Mouse (Mus musculus) bone marrow macrophage, adult 2 months (primary cell): ENCODE data around the gene Gm42417. TPM values are rescaled to one million over a fixed set of nuclear protein-coding genes. Genes with fewer than 3 reads are reported as not detected.

ENCODE experiments used
- H3K27ac ChIP-seq: 2 replicates; pipeline ENCODE4 v1.5.1; 2012; ENCODE audit warnings: low read depth, low read length; ENCODE audit not compliant: insufficient read depth
- H3K4me1 ChIP-seq: 2 replicates; pipeline ENCODE4 v1.6.1; 2012; ENCODE audit warnings: low read length; ENCODE audit not compliant: control insufficient read depth, insufficient read depth
- H3K4me3 ChIP-seq: 2 replicates; pipeline ENCODE4 v1.5.1; 2012; ENCODE audit warnings: mild to moderate bottlenecking, low read length, moderate library complexity; ENCODE audit not compliant: insufficient read depth
- CTCF ChIP-seq: IDR thresholded peaks from 2 replicates; pipeline ENCODE4 v1.5.1; 2012; ENCODE audit warnings: low read depth, mild to moderate bottlenecking, low read length, moderate library complexity
- POLR2A ChIP-seq: IDR thresholded peaks from 2 replicates; pipeline ENCODE4 v1.6.1; 2012; ENCODE audit warnings: mild to moderate bottlenecking, low read depth, low read length, borderline replicate concordance
- polyA plus RNA-seq: library from polyadenylated mRNA; stranded (reverse); fragments of >200 nt; gene quantifications from 2 replicates; pipeline ENCODE4 v1.2.4, GENCODE M21; 2012; ENCODE audit not compliant: missing spikeins, insufficient read depth, insufficient read length

Gene Gm42417
- polyA plus RNA-seq, 1 experiment: 3.5 TPM

- H3K4me1 ChIP-seq: 0 out of 2 replicates have a peak, but pooled peaks cover 4% of the 10 kb centered on the region
- no peak overlapping the region for H3K27ac ChIP-seq
- TF ChIP-seq POLR2A: no peak
- TF ChIP-seq CTCF: no peak
- no peak overlapping the region for H3K4me3 ChIP-seq
Measured at GRCm38 (mm10) chr1:36526903-36527302, 12.3 kb downstream of the Gm42417 start.

- no peak for TF ChIP-seq CTCF
- TF ChIP-seq POLR2A: no peak
- Histone ChIP-seq H3K27ac (no peak overlapping the region), H3K4me3 (no peak overlapping the region), H3K4me1 (0 out of 2 replicates have a peak, but pooled peaks cover 4% of the 10 kb centered on the region)
Measured at GRCm38 (mm10) chr1:36525774-36526173, 13.5 kb downstream of the Gm42417 start.

GRCm38 (mm10) chr1:36524058-36524457 lies 15.2 kb downstream of the Gm42417 start:
- TF ChIP-seq CTCF: no peak
- Histone ChIP-seq H3K27ac (no peak overlapping the region), H3K4me1 (0 out of 2 replicates have a peak, but pooled peaks cover 4% of the 10 kb centered on the region), H3K4me3 (no peak overlapping the region)

- no peak overlapping the region for H3K27ac ChIP-seq
- H3K4me1 ChIP-seq: peaks cover 4% of the 10 kb centered on the region; the same call in 1 of the 2 replicates
- H3K4me3 ChIP-seq: no peak overlapping the region
- no peak for TF ChIP-seq POLR2A
- no peak for TF ChIP-seq CTCF
Measured at GRCm38 (mm10) chr1:36523332-36524013, 15.8 kb downstream of the Gm42417 start.

- Histone ChIP-seq H3K4me3 (no peak overlapping the region), H3K4me1 (peaks cover 2% of the 10 kb centered on the region; the same call in 1 of the 2 replicates), H3K27ac (no peak overlapping the region)
- TF ChIP-seq CTCF (no peak), POLR2A (no peak)
Measured at GRCm38 (mm10) chr1:36522210-36522609, 17.0 kb downstream of the Gm42417 start.

- Histone ChIP-seq H3K4me3 (no peak overlapping the region), H3K4me1 (peaks cover 2% of the 10 kb centered on the region; the same call in 1 of the 2 replicates), H3K27ac (no peak overlapping the region)
- TF ChIP-seq CTCF: no peak
- TF ChIP-seq POLR2A: no peak
Measured at GRCm38 (mm10) chr1:36519626-36520025, 19.6 kb downstream of the Gm42417 start.

- Histone ChIP-seq H3K4me1 (peaks cover 5% of the 10 kb centered on the region), H3K4me3 (no peak overlapping the region), H3K27ac (no peak overlapping the region)
- TF ChIP-seq CTCF (no peak), POLR2A (no peak)
Measured at GRCm38 (mm10) chr1:36518259-36518658, 21.0 kb downstream of the Gm42417 start.

- H3K4me3 ChIP-seq: no peak overlapping the region
- H3K27ac ChIP-seq: no peak overlapping the region
- TF ChIP-seq CTCF (peak; percentile 44), POLR2A (no peak)
- H3K4me1 ChIP-seq: peaks cover 13% of the 10 kb centered on the region
Measured at GRCm38 (mm10) chr1:36513718-36514117, 25.5 kb downstream of the Gm42417 start.

- Histone ChIP-seq H3K4me3 (peak overlapping the region; percentile 63), H3K4me1 (peaks cover 14% of the 10 kb centered on the region), H3K27ac (no peak overlapping the region)
- TF ChIP-seq CTCF (no peak), POLR2A (no peak)
Measured at GRCm38 (mm10) chr1:36513310-36513709, 25.9 kb downstream of the Gm42417 start.

- no peak overlapping the region for H3K27ac ChIP-seq
- TF ChIP-seq CTCF (no peak), POLR2A (no peak)
- peak overlapping the region; percentile 63 for H3K4me3 ChIP-seq
- peaks cover 16% of the 10 kb centered on the region for H3K4me1 ChIP-seq
Measured at GRCm38 (mm10) chr1:36512966-36513280, 26.3 kb downstream of the Gm42417 start.

GRCm38 (mm10) chr1:36512089-36512965 lies 26.9 kb downstream of the Gm42417 start:
- H3K27ac ChIP-seq: peak overlapping the region; percentile 57
- peak overlapping the region; percentile 63 for H3K4me3 ChIP-seq
- TF ChIP-seq POLR2A: no peak
- no peak for TF ChIP-seq CTCF
- peaks cover 20% of the 10 kb centered on the region for H3K4me1 ChIP-seq
